Mouse (Mus musculus): Measurements from ENCODE around the gene Col6a2.

- TF ChIP-seq EP300 (IDR thresholded peaks at IDR 0.05; ENCODE audit: low read depth) (no peak), CTCF (IDR thresholded peaks at IDR 0.05; ENCODE audit: low read depth) (no peak)
Measured at GRCm38 (mm10) chr10:76639952-76640351, 16.5 kb upstream of the Col6a2 start.

Data from liver, embryonic 14.5 days (tissue).